Mouse (Mus musculus): Measurements from ENCODE around the gene Hpn. TPM values are rescaled to one million over a fixed set of nuclear protein-coding genes. Genes with fewer than 3 reads are reported as not detected.

Gene Hpn
- polyA plus RNA-seq, 1 experiment from 2014 or later = 0.21 TPM

DNA sequence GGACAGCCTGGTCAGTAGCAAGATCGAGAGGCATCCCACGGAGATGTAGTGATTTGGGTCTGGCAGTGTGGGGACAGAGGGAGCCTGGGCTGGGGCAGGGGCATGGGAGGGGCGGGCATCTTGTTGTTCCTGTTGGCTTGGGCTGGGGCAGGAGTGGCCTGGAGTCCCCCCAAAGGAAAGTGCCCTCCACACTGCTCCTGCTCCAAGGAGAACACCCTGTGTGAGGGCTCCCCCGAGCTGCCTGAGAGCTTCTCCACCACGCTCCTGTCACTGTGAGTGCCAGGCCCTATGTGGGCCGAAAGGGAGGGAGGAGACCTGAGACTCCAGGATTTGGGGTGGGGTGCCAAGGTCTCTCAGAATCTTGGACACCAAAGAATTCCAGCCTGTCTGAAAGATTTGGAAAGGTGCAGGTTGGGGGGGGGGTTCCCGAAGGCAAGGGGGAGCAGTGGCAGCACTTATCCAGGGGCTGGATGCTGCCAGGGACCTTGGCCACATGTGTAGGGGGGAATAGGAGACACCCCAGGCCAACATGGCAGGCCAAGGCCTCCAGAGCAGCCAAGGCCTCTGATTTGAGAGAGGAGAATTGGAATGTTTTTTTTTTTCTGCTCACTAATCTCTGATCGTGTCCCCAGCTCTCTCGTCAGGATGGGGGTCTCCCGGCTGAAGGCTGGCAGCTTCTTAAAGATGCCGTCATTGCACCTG lies 55.0 kb downstream of the Hpn start:
- Histone ChIP-seq H3K4me3 (ENCODE audit: low read depth, low read length) (no peak overlapping the region), H3K27me3 (ENCODE audit: control insufficient read depth, insufficient read depth, low read depth, low read length) (no peaks in the 10 kb centered on the region), H3K4me2 (ENCODE audit: low read length) (no peak overlapping the region), H3K9me3 (replicated peaks; ENCODE audit: control insufficient read depth, low read length, poor library complexity, severe bottlenecking) (no peaks in the 10 kb centered on the region), H3K36me3 (ENCODE audit: control insufficient read depth, insufficient read depth, low read length) (no peaks in the 10 kb centered on the region), H3K4me1 (ENCODE audit: control insufficient read depth, insufficient read depth, low read length) (no peaks in the 10 kb centered on the region), H3K9ac (ENCODE audit: low read depth, low read length) (no peak overlapping the region), H3K27ac (ENCODE audit: low read length) (no peak overlapping the region)
- 50% methylated on average over 11 of the region's 11 CpGs for WGBS
- no peak for ATAC-seq

DNA sequence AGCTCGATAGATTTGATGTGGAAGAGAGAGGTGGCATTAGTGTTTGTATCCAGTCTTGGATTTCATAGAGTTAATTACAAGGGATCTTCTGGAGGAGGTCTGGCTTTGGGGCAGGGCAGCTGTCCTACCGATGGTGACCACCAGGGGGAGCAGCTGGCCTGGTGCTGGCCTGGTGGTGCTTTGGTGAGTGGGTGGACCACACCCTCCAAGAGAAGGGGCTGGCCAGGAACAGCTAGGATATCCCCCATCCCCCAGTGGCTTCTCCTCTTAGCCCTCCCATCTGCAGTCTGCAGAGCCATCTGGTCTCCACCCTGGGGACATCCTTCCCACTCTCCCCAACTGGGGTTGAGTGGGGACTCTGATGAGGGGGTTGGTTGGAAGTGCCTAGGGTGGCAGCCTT lies 56.0 kb downstream of the Hpn start, which contains the start of gene Lgi4:
Gene Lgi4 (plus strand): TSS at position 235 of the 400 bp plus-strand sequence.
- no peak within 1 kb of the TSS for H3K27ac ChIP-seq (ENCODE audit: low read length)
- H3K36me3 ChIP-seq (ENCODE audit: control insufficient read depth, insufficient read depth, low read length) = no peaks in the 10 kb centered on the region
- no peak for ATAC-seq
- peaks cover 5% of the 10 kb centered on the region; the same call in 1 of the 2 replicates for H3K27me3 ChIP-seq (ENCODE audit: control insufficient read depth, insufficient read depth, low read depth, low read length)
- no peak within 1 kb of the TSS for H3K9ac ChIP-seq (ENCODE audit: low read depth, low read length)
- no peak within 1 kb of the TSS for H3K4me3 ChIP-seq (ENCODE audit: low read depth, low read length)
- H3K4me2 ChIP-seq (ENCODE audit: low read length) = no peak within 1 kb of the TSS
- H3K9me3 ChIP-seq (replicated peaks; ENCODE audit: control insufficient read depth, low read length, poor library complexity, severe bottlenecking) = no peaks in the 10 kb centered on the region
- H3K4me1 ChIP-seq (ENCODE audit: control insufficient read depth, insufficient read depth, low read length) = no peaks in the 10 kb centered on the region
- 6% methylated on average over 2 of the region's 2 CpGs for WGBS

DNA sequence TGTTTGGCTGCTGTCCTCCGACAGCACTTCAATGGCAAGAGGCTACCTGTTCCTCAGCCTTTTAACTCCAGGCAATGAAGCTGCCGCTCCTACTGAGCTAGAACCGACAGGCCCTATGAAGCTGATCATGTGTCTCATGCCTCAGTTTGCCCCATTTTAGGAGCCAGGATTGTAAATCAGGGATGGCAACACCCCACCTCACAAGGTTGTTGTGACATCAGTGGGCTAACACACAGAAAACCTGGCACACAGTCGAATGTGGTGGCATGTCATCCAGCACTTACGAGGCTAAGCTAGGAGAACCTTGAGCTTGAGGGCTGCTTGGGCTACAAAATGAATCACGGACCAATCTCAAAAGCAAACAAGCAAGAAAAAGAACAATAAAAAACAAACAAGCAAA lies 56.9 kb downstream of the Hpn start:
- Histone ChIP-seq H3K27me3 (ENCODE audit: control insufficient read depth, insufficient read depth, low read depth, low read length) (peaks cover 7% of the 10 kb centered on the region; the same call in 1 of the 2 replicates), H3K9me3 (replicated peaks; ENCODE audit: control insufficient read depth, low read length, poor library complexity, severe bottlenecking) (no peaks in the 10 kb centered on the region), H3K9ac (ENCODE audit: low read depth, low read length) (no peak overlapping the region), H3K4me1 (ENCODE audit: control insufficient read depth, insufficient read depth, low read length) (no peaks in the 10 kb centered on the region), H3K27ac (ENCODE audit: low read length) (no peak overlapping the region), H3K4me2 (ENCODE audit: low read length) (no peak overlapping the region), H3K36me3 (ENCODE audit: control insufficient read depth, insufficient read depth, low read length) (no peaks in the 10 kb centered on the region), H3K4me3 (ENCODE audit: low read depth, low read length) (no peak overlapping the region)
- WGBS = 87% methylated on average over 6 of the region's 6 CpGs
- no peak for ATAC-seq

DNA sequence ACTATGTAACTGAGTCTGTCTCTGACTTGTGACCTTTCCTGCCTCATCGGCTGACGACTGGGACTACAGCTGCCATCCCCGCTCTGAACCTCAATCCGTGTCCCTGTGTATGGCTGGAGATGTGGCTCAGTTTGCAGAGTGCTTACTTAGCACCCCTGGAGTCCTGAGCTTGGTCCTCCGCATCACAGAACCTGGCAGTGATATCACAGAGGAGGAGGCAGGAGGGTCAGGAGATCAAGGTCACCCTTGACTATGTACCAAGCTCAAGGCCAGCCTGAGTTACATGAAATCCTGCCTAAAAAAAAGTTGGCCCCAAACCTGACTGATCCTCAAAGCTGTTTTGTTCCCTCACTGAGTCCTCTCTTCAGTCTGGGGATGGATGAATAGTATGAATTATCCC lies 57.4 kb downstream of the Hpn start:
- H3K27ac ChIP-seq (ENCODE audit: low read length) = no peak overlapping the region
- 78% methylated on average over 5 of the region's 5 CpGs for WGBS
- no peak overlapping the region for H3K4me2 ChIP-seq (ENCODE audit: low read length)
- H3K36me3 ChIP-seq (ENCODE audit: control insufficient read depth, insufficient read depth, low read length) = no peaks in the 10 kb centered on the region
- H3K4me3 ChIP-seq (ENCODE audit: low read depth, low read length) = no peak overlapping the region
- peaks cover 11% of the 10 kb centered on the region; the same call in 1 of the 2 replicates for H3K27me3 ChIP-seq (ENCODE audit: control insufficient read depth, insufficient read depth, low read depth, low read length)
- ATAC-seq = no peak
- peaks cover 3% of the 10 kb centered on the region; the same call in 1 of the 2 replicates for H3K4me1 ChIP-seq (ENCODE audit: control insufficient read depth, insufficient read depth, low read length)
- H3K9ac ChIP-seq (ENCODE audit: low read depth, low read length) = no peak overlapping the region
- no peaks in the 10 kb centered on the region for H3K9me3 ChIP-seq (replicated peaks; ENCODE audit: control insufficient read depth, low read length, poor library complexity, severe bottlenecking)

DNA sequence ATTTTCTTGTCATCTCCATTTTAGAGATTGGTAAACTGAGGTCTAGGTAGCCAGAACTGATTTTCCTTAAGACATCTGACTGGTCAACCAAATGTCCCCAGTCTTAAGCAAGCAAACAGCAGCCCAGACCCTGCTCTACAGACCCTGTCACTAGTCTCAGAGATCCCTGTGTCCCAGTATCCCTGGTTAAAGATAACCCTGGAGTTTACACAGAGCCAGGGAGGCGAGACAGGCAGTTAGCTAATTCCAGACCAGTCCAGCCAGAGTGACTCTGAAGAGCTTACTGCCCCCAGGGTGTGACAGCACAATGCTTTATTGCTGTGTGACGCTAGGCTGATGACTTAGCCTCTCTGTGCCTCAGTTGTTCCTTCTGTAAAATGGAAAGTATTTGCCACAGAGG lies 58.0 kb downstream of the Hpn start, which contains the start of gene Fxyd1:
Gene Fxyd1 (minus strand): TSS at position 129 of the 400 bp plus-strand sequence.
- Histone ChIP-seq H3K27ac (ENCODE audit: low read length) (no peak within 1 kb of the TSS), H3K4me3 (ENCODE audit: low read depth, low read length) (no peak within 1 kb of the TSS), H3K36me3 (ENCODE audit: control insufficient read depth, insufficient read depth, low read length) (no peaks in the 10 kb centered on the region), H3K9ac (ENCODE audit: low read depth, low read length) (no peak within 1 kb of the TSS), H3K4me2 (ENCODE audit: low read length) (no peak within 1 kb of the TSS), H3K27me3 (ENCODE audit: control insufficient read depth, insufficient read depth, low read depth, low read length) (peaks cover 17% of the 10 kb centered on the region), H3K4me1 (ENCODE audit: control insufficient read depth, insufficient read depth, low read length) (peaks cover 10% of the 10 kb centered on the region; the same call in 1 of the 2 replicates), H3K9me3 (replicated peaks; ENCODE audit: control insufficient read depth, low read length, poor library complexity, severe bottlenecking) (no peaks in the 10 kb centered on the region)
- 80% methylated on average over 2 of the region's 2 CpGs for WGBS
- no peak for ATAC-seq

GRCm38 (mm10) chr7:31056448-31056847 lies 58.6 kb downstream of the Hpn start:
- Histone ChIP-seq H3K27me3 (ENCODE audit: control insufficient read depth, insufficient read depth, low read depth, low read length) (peaks cover 23% of the 10 kb centered on the region), H3K4me2 (ENCODE audit: low read length) (no peak overlapping the region), H3K4me3 (ENCODE audit: low read depth, low read length) (no peak overlapping the region), H3K9ac (ENCODE audit: low read depth, low read length) (no peak overlapping the region), H3K27ac (ENCODE audit: low read length) (no peak overlapping the region), H3K36me3 (ENCODE audit: control insufficient read depth, insufficient read depth, low read length) (no peaks in the 10 kb centered on the region), H3K9me3 (replicated peaks; ENCODE audit: control insufficient read depth, low read length, poor library complexity, severe bottlenecking) (no peaks in the 10 kb centered on the region), H3K4me1 (ENCODE audit: control insufficient read depth, insufficient read depth, low read length) (peaks cover 16% of the 10 kb centered on the region)
- WGBS = 79% methylated on average over 7 of the region's 7 CpGs
- ATAC-seq = no peak

- H3K36me3 ChIP-seq (ENCODE audit: control insufficient read depth, insufficient read depth, low read length) = no peaks in the 10 kb centered on the region
- H3K27ac ChIP-seq (ENCODE audit: low read length) = no peak overlapping the region
- peaks cover 19% of the 10 kb centered on the region for H3K4me1 ChIP-seq (ENCODE audit: control insufficient read depth, insufficient read depth, low read length)
- H3K4me3 ChIP-seq (ENCODE audit: low read depth, low read length) = no peak overlapping the region
- peaks cover 23% of the 10 kb centered on the region for H3K27me3 ChIP-seq (ENCODE audit: control insufficient read depth, insufficient read depth, low read depth, low read length)
- no peak for ATAC-seq
- H3K9me3 ChIP-seq (replicated peaks; ENCODE audit: control insufficient read depth, low read length, poor library complexity, severe bottlenecking) = no peaks in the 10 kb centered on the region
- H3K4me2 ChIP-seq (ENCODE audit: low read length) = no peak overlapping the region
- WGBS = 32% methylated on average over 4 of the region's 4 CpGs
- H3K9ac ChIP-seq (ENCODE audit: low read depth, low read length) = no peak overlapping the region
Measured at GRCm38 (mm10) chr7:31055883-31056282, 59.2 kb downstream of the Hpn start.

DNA sequence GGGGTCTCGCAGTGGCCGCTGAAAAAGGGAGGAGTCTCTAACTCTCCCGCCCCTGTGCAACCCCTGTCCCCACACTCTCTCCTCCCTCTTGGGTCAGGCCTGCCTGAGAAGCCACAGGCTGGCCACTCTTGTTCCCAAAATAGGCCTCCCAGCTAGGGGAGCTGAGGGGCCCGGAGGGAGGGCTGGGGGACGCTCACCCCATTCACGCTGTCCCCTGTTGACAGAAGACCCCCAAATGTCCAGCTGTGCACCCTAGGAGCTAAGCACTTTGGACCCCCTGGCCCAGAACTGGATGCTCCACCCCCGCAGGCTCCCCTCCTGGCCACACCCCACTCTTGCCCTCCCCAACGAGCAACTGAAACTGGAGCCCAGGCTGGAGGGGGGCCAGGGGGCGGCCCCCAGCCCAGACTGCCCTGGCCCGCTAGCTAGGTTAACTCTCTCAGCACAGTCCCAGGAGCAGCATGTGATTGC lies 59.7 kb downstream of the Hpn start:
- no peak overlapping the region for H3K4me3 ChIP-seq (ENCODE audit: low read depth, low read length)
- no peaks in the 10 kb centered on the region for H3K36me3 ChIP-seq (ENCODE audit: control insufficient read depth, insufficient read depth, low read length)
- H3K9ac ChIP-seq (ENCODE audit: low read depth, low read length) = no peak overlapping the region
- ATAC-seq = no peak
- peaks cover 24% of the 10 kb centered on the region for H3K4me1 ChIP-seq (ENCODE audit: control insufficient read depth, insufficient read depth, low read length)
- H3K4me2 ChIP-seq (ENCODE audit: low read length) = peak overlapping the region; percentile 18; the same call in 1 of the 2 replicates
- peaks cover 23% of the 10 kb centered on the region for H3K27me3 ChIP-seq (ENCODE audit: control insufficient read depth, insufficient read depth, low read depth, low read length)
- no peaks in the 10 kb centered on the region for H3K9me3 ChIP-seq (replicated peaks; ENCODE audit: control insufficient read depth, low read length, poor library complexity, severe bottlenecking)
- 5% methylated on average over 9 of the region's 10 CpGs for WGBS
- H3K27ac ChIP-seq (ENCODE audit: low read length) = no peak overlapping the region

DNA sequence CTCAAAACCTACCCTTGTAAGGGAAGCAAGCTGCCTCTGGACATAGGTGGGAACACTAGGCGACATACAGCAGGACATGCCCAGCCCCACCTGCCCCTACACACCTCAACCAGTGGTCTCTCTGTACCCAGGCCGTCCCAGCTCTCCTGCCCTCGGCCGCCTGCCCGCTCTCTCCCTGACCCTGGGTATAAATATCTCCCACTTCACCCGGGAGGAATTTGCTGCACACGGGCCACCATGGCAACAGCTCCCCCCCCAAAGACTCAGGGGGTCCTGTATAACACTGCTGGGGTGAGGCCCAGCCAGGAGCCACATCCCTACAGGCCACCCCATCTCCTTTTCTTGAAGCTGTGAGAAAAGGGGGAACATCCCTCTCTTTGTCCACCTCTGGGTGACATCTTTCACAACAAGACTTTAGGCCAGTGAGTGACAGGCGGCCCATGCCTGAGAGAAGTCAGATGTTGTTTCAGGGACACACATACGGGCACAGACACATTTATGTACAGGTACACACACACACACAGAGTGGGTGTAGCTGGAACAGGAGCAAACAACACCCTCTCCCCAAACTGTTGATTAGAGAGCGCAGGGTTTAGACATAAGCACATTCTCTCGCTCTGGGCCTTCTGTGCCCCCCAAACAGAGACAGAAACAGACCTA lies 60.3 kb downstream of the Hpn start:
- H3K4me2 ChIP-seq (ENCODE audit: low read length) = no peak overlapping the region
- no peak overlapping the region for H3K27ac ChIP-seq (ENCODE audit: low read length)
- no peak for ATAC-seq
- H3K4me3 ChIP-seq (ENCODE audit: low read depth, low read length) = no peak overlapping the region
- H3K9me3 ChIP-seq (replicated peaks; ENCODE audit: control insufficient read depth, low read length, poor library complexity, severe bottlenecking) = no peaks in the 10 kb centered on the region
- no peak overlapping the region for H3K9ac ChIP-seq (ENCODE audit: low read depth, low read length)
- H3K27me3 ChIP-seq (ENCODE audit: control insufficient read depth, insufficient read depth, low read depth, low read length) = peaks cover 23% of the 10 kb centered on the region
- H3K36me3 ChIP-seq (ENCODE audit: control insufficient read depth, insufficient read depth, low read length) = no peaks in the 10 kb centered on the region
- peaks cover 29% of the 10 kb centered on the region for H3K4me1 ChIP-seq (ENCODE audit: control insufficient read depth, insufficient read depth, low read length)
- WGBS = 36% methylated on average over 11 of the region's 11 CpGs

Measured in midbrain, embryonic 16.5 days (tissue).